Mouse (Mus musculus): ENCODE data around the gene Akap8. TPM values are rescaled to one million over a fixed set of nuclear protein-coding genes. Genes with fewer than 3 reads are reported as not detected.
A peak's percentile ranks its signal among the peaks of the same experiment; 100 is the strongest.

Gene Akap8
- polyA plus RNA-seq, 1 experiment, result 77.4 TPM

GRCm38 (mm10) chr17:32321836-32322235, 798 bp upstream of the Akap8 start:
- TF ChIP-seq CTCF (IDR thresholded peaks at IDR 0.05; ENCODE audit: low read depth, low read length), result no peak
- TF ChIP-seq POLR2A (IDR thresholded peaks at IDR 0.05; ENCODE audit: borderline replicate concordance, low read depth, low read length), result no peak
- Histone ChIP-seq H3K4me1 (ENCODE audit: control insufficient read depth, insufficient read depth, low read length) (peaks cover 8% of the 10 kb centered on the region), H3K27ac (ENCODE audit: insufficient read depth, low read depth, low read length) (peak overlapping the region; percentile 48), H3K4me3 (ENCODE audit: insufficient read depth, low read length) (peak overlapping the region; percentile 69)

- peaks cover 8% of the 10 kb centered on the region for H3K4me1 ChIP-seq (ENCODE audit: control insufficient read depth, insufficient read depth, low read length)
- TF ChIP-seq POLR2A (IDR thresholded peaks at IDR 0.05; ENCODE audit: borderline replicate concordance, low read depth, low read length) (peak; percentile 80; the same call in 1 of the 2 replicates), CTCF (IDR thresholded peaks at IDR 0.05; ENCODE audit: low read depth, low read length) (no peak)
Observed at GRCm38 (mm10) chr17:32321390-32321734, 324 bp upstream of the Akap8 start.

GRCm38 (mm10) chr17:32319950-32320349, 1.1 kb downstream of the Akap8 start:
- Histone ChIP-seq H3K27ac (ENCODE audit: insufficient read depth, low read depth, low read length) (peak overlapping the region; percentile 80), H3K4me1 (ENCODE audit: control insufficient read depth, insufficient read depth, low read length) (peaks cover 8% of the 10 kb centered on the region), H3K4me3 (ENCODE audit: insufficient read depth, low read length) (peak overlapping the region; percentile 80)
- TF ChIP-seq CTCF (IDR thresholded peaks at IDR 0.05; ENCODE audit: low read depth, low read length) (no peak), POLR2A (IDR thresholded peaks at IDR 0.05; ENCODE audit: borderline replicate concordance, low read depth, low read length) (no peak)

More at GRCm38 (mm10) chr17:32321390-32321734, 324 bp upstream of the Akap8 start:
- peak overlapping the region; percentile 48 for H3K27ac ChIP-seq (ENCODE audit: insufficient read depth, low read depth, low read length)
- peak overlapping the region; percentile 69 for H3K4me3 ChIP-seq (ENCODE audit: insufficient read depth, low read length)

- TF ChIP-seq CTCF (IDR thresholded peaks at IDR 0.05; ENCODE audit: low read depth, low read length), result no peak
- no peak for TF ChIP-seq POLR2A (IDR thresholded peaks at IDR 0.05; ENCODE audit: borderline replicate concordance, low read depth, low read length)
- Histone ChIP-seq H3K4me1 (ENCODE audit: control insufficient read depth, insufficient read depth, low read length) (peaks cover 8% of the 10 kb centered on the region), H3K27ac (ENCODE audit: insufficient read depth, low read depth, low read length) (no peak overlapping the region), H3K4me3 (ENCODE audit: insufficient read depth, low read length) (no peak overlapping the region)
Observed at GRCm38 (mm10) chr17:32317708-32318107, 3.3 kb downstream of the Akap8 start.

- Histone ChIP-seq H3K4me1 (ENCODE audit: control insufficient read depth, insufficient read depth, low read length) (peaks cover 8% of the 10 kb centered on the region), H3K4me3 (ENCODE audit: insufficient read depth, low read length) (no peak overlapping the region), H3K27ac (ENCODE audit: insufficient read depth, low read depth, low read length) (no peak overlapping the region)
- TF ChIP-seq CTCF (IDR thresholded peaks at IDR 0.05; ENCODE audit: low read depth, low read length) (no peak), POLR2A (IDR thresholded peaks at IDR 0.05; ENCODE audit: borderline replicate concordance, low read depth, low read length) (no peak)
Observed at GRCm38 (mm10) chr17:32317032-32317431, 4.0 kb downstream of the Akap8 start.

GRCm38 (mm10) chr17:32315560-32315959, 5.5 kb downstream of the Akap8 start:
- TF ChIP-seq CTCF (IDR thresholded peaks at IDR 0.05; ENCODE audit: low read depth, low read length), result no peak
- no peak for TF ChIP-seq POLR2A (IDR thresholded peaks at IDR 0.05; ENCODE audit: borderline replicate concordance, low read depth, low read length)
- no peak overlapping the region for H3K4me3 ChIP-seq (ENCODE audit: insufficient read depth, low read length)
- H3K27ac ChIP-seq (ENCODE audit: insufficient read depth, low read depth, low read length), result no peak overlapping the region
- peaks cover 8% of the 10 kb centered on the region for H3K4me1 ChIP-seq (ENCODE audit: control insufficient read depth, insufficient read depth, low read length)

GRCm38 (mm10) chr17:32313892-32314291, 7.1 kb downstream of the Akap8 start:
- Histone ChIP-seq H3K4me3 (ENCODE audit: insufficient read depth, low read length) (no peak overlapping the region), H3K4me1 (ENCODE audit: control insufficient read depth, insufficient read depth, low read length) (peaks cover 3% of the 10 kb centered on the region; the same call in 1 of the 2 replicates), H3K27ac (ENCODE audit: insufficient read depth, low read depth, low read length) (no peak overlapping the region)
- no peak for TF ChIP-seq CTCF (IDR thresholded peaks at IDR 0.05; ENCODE audit: low read depth, low read length)
- TF ChIP-seq POLR2A (IDR thresholded peaks at IDR 0.05; ENCODE audit: borderline replicate concordance, low read depth, low read length), result no peak

GRCm38 (mm10) chr17:32312801-32313200, 8.2 kb downstream of the Akap8 start:
- H3K4me3 ChIP-seq (ENCODE audit: insufficient read depth, low read length), result no peak overlapping the region
- no peaks in the 10 kb centered on the region for H3K4me1 ChIP-seq (ENCODE audit: control insufficient read depth, insufficient read depth, low read length)
- H3K27ac ChIP-seq (ENCODE audit: insufficient read depth, low read depth, low read length), result no peak overlapping the region
- TF ChIP-seq CTCF (IDR thresholded peaks at IDR 0.05; ENCODE audit: low read depth, low read length), result no peak

GRCm38 (mm10) chr17:32307963-32308362, 13.1 kb downstream of the Akap8 start:
- no peaks in the 10 kb centered on the region for H3K4me1 ChIP-seq (ENCODE audit: control insufficient read depth, insufficient read depth, low read length)
- H3K4me3 ChIP-seq (ENCODE audit: insufficient read depth, low read length), result no peak overlapping the region
- TF ChIP-seq POLR2A (IDR thresholded peaks at IDR 0.05; ENCODE audit: borderline replicate concordance, low read depth, low read length) (no peak), CTCF (IDR thresholded peaks at IDR 0.05; ENCODE audit: low read depth, low read length) (no peak)
- no peak overlapping the region for H3K27ac ChIP-seq (ENCODE audit: insufficient read depth, low read depth, low read length)

- H3K27ac ChIP-seq (ENCODE audit: insufficient read depth, low read depth, low read length), result no peak overlapping the region
- H3K4me3 ChIP-seq (ENCODE audit: insufficient read depth, low read length), result no peak overlapping the region
- H3K4me1 ChIP-seq (ENCODE audit: control insufficient read depth, insufficient read depth, low read length), result no peaks in the 10 kb centered on the region
- TF ChIP-seq POLR2A (IDR thresholded peaks at IDR 0.05; ENCODE audit: borderline replicate concordance, low read depth, low read length), result no peak
Observed at GRCm38 (mm10) chr17:32298125-32298524, 22.9 kb downstream of the Akap8 start.

GRCm38 (mm10) chr17:32295901-32296300, 25.1 kb downstream of the Akap8 start:
- TF ChIP-seq CTCF (IDR thresholded peaks at IDR 0.05; ENCODE audit: low read depth, low read length), result no peak
- TF ChIP-seq POLR2A (IDR thresholded peaks at IDR 0.05; ENCODE audit: borderline replicate concordance, low read depth, low read length), result no peak
- H3K4me3 ChIP-seq (ENCODE audit: insufficient read depth, low read length), result no peak overlapping the region
- no peaks in the 10 kb centered on the region for H3K4me1 ChIP-seq (ENCODE audit: control insufficient read depth, insufficient read depth, low read length)
- H3K27ac ChIP-seq (ENCODE audit: insufficient read depth, low read depth, low read length), result no peak overlapping the region
